Comparison of ENCODE assay signal across 18 mouse cellular contexts in genomic region chr2:138285811-138286210, GRCm38 (mm10). TPM values are rescaled to one million over a fixed set of nuclear protein-coding genes. Genes with fewer than 3 reads are reported as not detected.
DNase-seq lines count a peak whose midpoint lies in the region; ATAC-seq lines count a peak whose summit lies in the region.
"Had no signal": no experiment of that assay in that cellular context is flagged by ENCODE, and none has a peak within 500 bp of the region (broad histone marks: within the 10 kb centered on the region; RNA-seq: fewer than 3 reads in every experiment).

No protein-coding gene starts in this region.

- DNase-seq in kidney, postnatal 14 days, result no peak
- no peak for DNase-seq in midbrain, embryonic 11.5 days (ENCODE audit: low spot score, missing footprints)
- DNase-seq in cerebellum, adult 9-11 months, result peak; percentile 92
- DNase-seq in spleen, postnatal 4 days (ENCODE audit: low spot score in 2 of 2), result no peak
- DNase-seq: gastrocnemius, postnatal 25 days; heart, postnatal 10 days; lung, postnatal 10 days; right cerebral cortex, postnatal 4 days had no signal

- H3K4me3 ChIP-seq in kidney, embryonic 15.5 days (replicated peaks), result no peak overlapping the region
- H3K4me3 ChIP-seq in midbrain, embryonic 16.5 days (ENCODE audit: low read depth, low read length), result no peak overlapping the region
- no peak overlapping the region for H3K4me3 ChIP-seq in midbrain, embryonic 11.5 days (ENCODE audit: low read depth, low read length)
- H3K4me3 ChIP-seq: embryonic facial prominence, embryonic 12.5 days; heart, embryonic 10.5 days; hindbrain, embryonic 12.5 days; left cerebral cortex, adult 2 months; limb, embryonic 12.5 days had no signal

- H3K4me2 ChIP-seq in kidney, embryonic 15.5 days, result no peak overlapping the region
- H3K4me2 ChIP-seq in midbrain, embryonic 16.5 days (ENCODE audit: low read length), result no peak overlapping the region
- no peak overlapping the region for H3K4me2 ChIP-seq in midbrain, embryonic 11.5 days
- H3K4me2 ChIP-seq: embryonic facial prominence, embryonic 12.5 days; hindbrain, embryonic 12.5 days; limb, embryonic 12.5 days had no signal

- no peaks in the 10 kb centered on the region for H3K9me3 ChIP-seq in kidney, embryonic 15.5 days (replicated peaks)
- H3K9me3 ChIP-seq in midbrain, embryonic 16.5 days (replicated peaks; ENCODE audit: control insufficient read depth, low read length, poor library complexity, severe bottlenecking), result no peaks in the 10 kb centered on the region
- no peaks in the 10 kb centered on the region for H3K9me3 ChIP-seq in midbrain, embryonic 11.5 days (ENCODE audit: control insufficient read depth, low read length)
- H3K9me3 ChIP-seq: embryonic facial prominence, embryonic 12.5 days; heart, embryonic 10.5 days; hindbrain, embryonic 12.5 days; limb, embryonic 12.5 days had no signal

- H3K36me3 ChIP-seq in kidney, embryonic 15.5 days, result peaks cover 53% of the 10 kb centered on the region
- H3K36me3 ChIP-seq in midbrain, embryonic 16.5 days (ENCODE audit: control insufficient read depth, insufficient read depth, low read length), result peaks cover 12% of the 10 kb centered on the region
- peaks cover 4% of the 10 kb centered on the region; the same call in 1 of the 2 replicates for H3K36me3 ChIP-seq in midbrain, embryonic 11.5 days (ENCODE audit: control insufficient read depth, insufficient read depth, low read length)

- WGBS in kidney, embryonic 15.5 days, result 93% methylated on average over 4 of the region's 4 CpGs
- 97% methylated on average over 4 of the region's 4 CpGs for WGBS in midbrain, embryonic 16.5 days
- 94% methylated on average over 4 of the region's 4 CpGs for WGBS in midbrain, embryonic 11.5 days

- peak; percentile 35; the same call in 1 of the 2 replicates for ATAC-seq in kidney, embryonic 15.5 days (replicated peaks; ENCODE audit: low FRiP score)
- ATAC-seq in midbrain, embryonic 16.5 days, result 0 out of 2 replicates have a peak, but pooled peaks have one; percentile 37
- no peak for ATAC-seq in midbrain, embryonic 11.5 days (ENCODE audit: low FRiP score)
- ATAC-seq in CD4-positive, CD25-positive, alpha-beta regulatory T cell, adult 4 months, result no peak
- ATAC-seq: inflammation-experienced regulatory T-cells, adult 6 months had no signal

- H3K9ac ChIP-seq in kidney, embryonic 15.5 days, result no peak overlapping the region
- H3K9ac ChIP-seq in midbrain, embryonic 16.5 days (ENCODE audit: low read depth, low read length), result no peak overlapping the region
- no peak overlapping the region for H3K9ac ChIP-seq in midbrain, embryonic 11.5 days (ENCODE audit: low read length)
- H3K9ac ChIP-seq: embryonic facial prominence, embryonic 12.5 days; hindbrain, embryonic 12.5 days; limb, embryonic 12.5 days; liver, embryonic 14.5 days had no signal

- H3K4me1 ChIP-seq in kidney, embryonic 15.5 days, result no peaks in the 10 kb centered on the region
- H3K4me1 ChIP-seq in midbrain, embryonic 16.5 days (ENCODE audit: control insufficient read depth, insufficient read depth, low read length), result peaks cover 4% of the 10 kb centered on the region; the same call in 1 of the 2 replicates
- H3K4me1 ChIP-seq in midbrain, embryonic 11.5 days (ENCODE audit: control insufficient read depth, insufficient read depth, low read length), result no peaks in the 10 kb centered on the region
- H3K4me1 ChIP-seq: embryonic facial prominence, embryonic 12.5 days; heart, embryonic 10.5 days; hindbrain, embryonic 12.5 days had no signal

- H3K27me3 ChIP-seq in kidney, embryonic 15.5 days, result no peaks in the 10 kb centered on the region
- H3K27me3 ChIP-seq in midbrain, embryonic 16.5 days (ENCODE audit: control insufficient read depth, insufficient read depth, low read depth, low read length), result no peaks in the 10 kb centered on the region
- no peaks in the 10 kb centered on the region for H3K27me3 ChIP-seq in midbrain, embryonic 11.5 days (ENCODE audit: control insufficient read depth, insufficient read depth, low read length)
- H3K27me3 ChIP-seq: embryonic facial prominence, embryonic 12.5 days; hindbrain, embryonic 12.5 days; limb, embryonic 12.5 days had no signal

- H3K27ac ChIP-seq in kidney, embryonic 15.5 days, result no peak overlapping the region
- H3K27ac ChIP-seq in midbrain, embryonic 16.5 days (ENCODE audit: low read length), result no peak overlapping the region
- H3K27ac ChIP-seq in midbrain, embryonic 11.5 days (ENCODE audit: low read depth, low read length), result no peak overlapping the region
- H3K27ac ChIP-seq: embryonic facial prominence, embryonic 12.5 days; heart, embryonic 10.5 days; hindbrain, embryonic 12.5 days; left cerebral cortex, adult 2 months; limb, embryonic 12.5 days; liver, embryonic 14.5 days had no signal

RNA-seq across cellular contexts. Expression of gene Btbd3, which starts 29.4 kb away (rescaled TPM):
- polyA plus RNA-seq in kidney, embryonic 15.5 days (2015; fragmentation: Nextera tagmentation; extraction: Ambion mirVana), result 16.4 and 17.4 TPM in 2 replicates
- polyA plus RNA-seq in midbrain, embryonic 16.5 days (2015; fragmentation: Nextera tagmentation; extraction: Ambion mirVana), result 39.1 and 45.0 TPM in 2 replicates
- polyA plus RNA-seq in midbrain, embryonic 11.5 days (2014; fragmentation: Nextera tagmentation; extraction: Ambion mirVana), result 18.3 and 23.3 TPM in 2 replicates
- not detected for polyA plus RNA-seq in CD4-positive, CD25-positive, alpha-beta regulatory T cell, adult 4 months (2017; shearing (Covaris generic))
- polyA plus RNA-seq: inflammation-experienced regulatory T-cells, adult 6 months had no signal

Comparison
In these comparisons a context has a peak if more than half of its experiments do, and no peak if none do; other contexts are left out.
1. ATAC-seq: peak in kidney, embryonic 15.5 days (single experiment) and midbrain, embryonic 16.5 days (single experiment); none in midbrain, embryonic 11.5 days (single experiment) and CD4-positive, CD25-positive, alpha-beta regulatory T cell, adult 4 months (single experiment).
2. RNA of gene Btbd3, which starts 29.4 kb away (polyA plus RNA-seq): 39.1 to 45.0 TPM in midbrain, embryonic 16.5 days, 18.3 to 23.3 TPM in midbrain, embryonic 11.5 days and 16.4 to 17.4 TPM in kidney, embryonic 15.5 days; not detected in CD4-positive, CD25-positive, alpha-beta regulatory T cell, adult 4 months; every median in the first group is over 10 times any median in the second.